Mouse (Mus musculus): ENCODE data around the gene Abca17. TPM values are rescaled to one million over a fixed set of nuclear protein-coding genes. Genes with fewer than 3 reads are reported as not detected.

Abca17 gene
- polyA plus RNA-seq, 1 experiment from 2014 or later = 1.7 TPM

DNA sequence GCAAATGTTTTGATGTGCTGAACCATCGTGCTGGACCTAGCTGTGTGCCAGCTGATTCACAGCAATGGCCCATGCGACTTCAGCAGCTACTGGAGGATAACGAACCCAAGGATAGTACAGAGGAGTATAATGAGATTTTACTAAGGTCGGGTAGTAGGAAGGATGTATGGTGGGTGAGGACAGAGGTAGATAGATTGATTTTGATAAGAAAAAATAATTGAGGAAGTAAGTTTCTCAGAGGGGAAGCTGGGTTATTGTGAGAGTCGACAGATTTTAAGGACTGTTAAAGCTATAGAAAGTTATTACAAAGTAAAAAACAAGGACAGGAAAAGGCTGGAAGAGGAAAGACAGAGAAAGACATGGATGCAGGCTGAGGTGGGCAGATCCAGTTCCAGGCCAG, 91.2 kb downstream of the Abca17 start:
- Histone ChIP-seq H3K4me3 (ENCODE audit: low read depth, low read length) (no peak overlapping the region), H3K4me2 (replicated peaks; ENCODE audit: low read depth, low read length) (no peak overlapping the region), H3K36me3 (ENCODE audit: insufficient read depth, low read length) (no peaks in the 10 kb centered on the region), H3K9me3 (ENCODE audit: low read length) (no peaks in the 10 kb centered on the region), H3K9ac (replicated peaks; ENCODE audit: low read depth) (no peak overlapping the region), H3K4me1 (ENCODE audit: insufficient read depth, low read depth, low read length) (no peaks in the 10 kb centered on the region), H3K27ac (ENCODE audit: low read length) (no peak overlapping the region), H3K27me3 (replicated peaks; ENCODE audit: insufficient read depth, low read length) (no peaks in the 10 kb centered on the region)
- TF ChIP-seq EP300 (IDR thresholded peaks at IDR 0.05) (no peak), CTCF (IDR thresholded peaks at IDR 0.05) (no peak)
- DNase-seq (ENCODE audit: low spot score) = no peak
- 60% methylated on average over 5 of the region's 5 CpGs for WGBS
- ATAC-seq = no peak

GRCm38 (mm10) chr17:24258981-24259380, 91.9 kb downstream of the Abca17 start:
- no peak for TF ChIP-seq CTCF (IDR thresholded peaks at IDR 0.05)
- TF ChIP-seq EP300 (IDR thresholded peaks at IDR 0.05) = no peak
- Histone ChIP-seq H3K27ac (ENCODE audit: low read length) (no peak overlapping the region), H3K4me2 (replicated peaks; ENCODE audit: low read depth, low read length) (no peak overlapping the region), H3K9ac (replicated peaks; ENCODE audit: low read depth) (no peak overlapping the region), H3K9me3 (ENCODE audit: low read length) (no peaks in the 10 kb centered on the region), H3K36me3 (ENCODE audit: insufficient read depth, low read length) (no peaks in the 10 kb centered on the region), H3K4me3 (ENCODE audit: low read depth, low read length) (no peak overlapping the region), H3K4me1 (ENCODE audit: insufficient read depth, low read depth, low read length) (no peaks in the 10 kb centered on the region), H3K27me3 (replicated peaks; ENCODE audit: insufficient read depth, low read length) (no peaks in the 10 kb centered on the region)
- DNase-seq (ENCODE audit: low spot score) (no peak), ATAC-seq (no peak)
- WGBS = 50% methylated on average over 4 of the region's 4 CpGs

GRCm38 (mm10) chr17:24252329-24252728, 98.5 kb downstream of the Abca17 start:
- 100% methylated on average over 2 of the region's 2 CpGs for WGBS
- DNase-seq (ENCODE audit: low spot score) = no peak
- no peaks in the 10 kb centered on the region for H3K9me3 ChIP-seq (ENCODE audit: low read length)
- H3K4me2 ChIP-seq (replicated peaks; ENCODE audit: low read depth, low read length) = no peak overlapping the region
- no peaks in the 10 kb centered on the region for H3K36me3 ChIP-seq (ENCODE audit: insufficient read depth, low read length)
- H3K4me3 ChIP-seq (ENCODE audit: low read depth, low read length) = no peak overlapping the region
- ATAC-seq = no peak
- no peak overlapping the region for H3K27ac ChIP-seq (ENCODE audit: low read length)
- TF ChIP-seq EP300 (IDR thresholded peaks at IDR 0.05) (no peak), CTCF (IDR thresholded peaks at IDR 0.05) (no peak)
- H3K4me1 ChIP-seq (ENCODE audit: insufficient read depth, low read depth, low read length) = peaks cover 8% of the 10 kb centered on the region
- no peak overlapping the region for H3K9ac ChIP-seq (replicated peaks; ENCODE audit: low read depth)
- no peaks in the 10 kb centered on the region for H3K27me3 ChIP-seq (replicated peaks; ENCODE audit: insufficient read depth, low read length)

- WGBS = 0% methylated on average over 48 of the region's 48 CpGs
These were observed 99.4 kb downstream of the Abca17 start, which contains the start of gene Ccnf for GRCm38 (mm10) chr17:24251320-24252069. TSS of gene Ccnf (minus strand) at chr17:24251484.

GRCm38 (mm10) chr17:24250988-24251319, 99.9 kb downstream of the Abca17 start:
- 0 out of 2 replicates have a peak overlapping the region, but pooled peaks have one; percentile 32 for H3K27ac ChIP-seq (ENCODE audit: low read length)
- ATAC-seq (no peak), DNase-seq (ENCODE audit: low spot score) (no peak)
- peak overlapping the region; percentile 64 for H3K4me3 ChIP-seq (ENCODE audit: low read depth, low read length)
- peak overlapping the region; percentile 50 for H3K9ac ChIP-seq (replicated peaks; ENCODE audit: low read depth)
- peak overlapping the region; percentile 87 for H3K4me2 ChIP-seq (replicated peaks; ENCODE audit: low read depth, low read length)
- H3K27me3 ChIP-seq (replicated peaks; ENCODE audit: insufficient read depth, low read length) = no peaks in the 10 kb centered on the region
- peaks cover 8% of the 10 kb centered on the region for H3K4me1 ChIP-seq (ENCODE audit: insufficient read depth, low read depth, low read length)
- no peaks in the 10 kb centered on the region for H3K9me3 ChIP-seq (ENCODE audit: low read length)
- TF ChIP-seq EP300 (IDR thresholded peaks at IDR 0.05) (no peak), CTCF (IDR thresholded peaks at IDR 0.05) (no peak)
- no peaks in the 10 kb centered on the region for H3K36me3 ChIP-seq (ENCODE audit: insufficient read depth, low read length)
- WGBS = under 1% methylated on average over 31 of the region's 32 CpGs

More at GRCm38 (mm10) chr17:24251320-24252069, 99.4 kb downstream of the Abca17 start, which contains the start of gene Ccnf:
- H3K27me3 ChIP-seq (replicated peaks; ENCODE audit: insufficient read depth, low read length) = no peaks in the 10 kb centered on the region
- peak within 1 kb of the TSS; percentile 34; the same call in 1 of the 2 replicates for H3K27ac ChIP-seq (ENCODE audit: low read length)
- H3K9ac ChIP-seq (replicated peaks; ENCODE audit: low read depth) = peak within 1 kb of the TSS; percentile 51
- H3K4me3 ChIP-seq (ENCODE audit: low read depth, low read length) = peak within 1 kb of the TSS; percentile 64
- peak; percentile 100 for DNase-seq (ENCODE audit: low spot score)
- H3K9me3 ChIP-seq (ENCODE audit: low read length) = no peaks in the 10 kb centered on the region
- TF ChIP-seq CTCF (IDR thresholded peaks at IDR 0.05) = peak; percentile 56
- TF ChIP-seq EP300 (IDR thresholded peaks at IDR 0.05) = no peak
- ATAC-seq = peak; percentile 100
- H3K4me2 ChIP-seq (replicated peaks; ENCODE audit: low read depth, low read length) = peak within 1 kb of the TSS; percentile 87
- peaks cover 8% of the 10 kb centered on the region for H3K4me1 ChIP-seq (ENCODE audit: insufficient read depth, low read depth, low read length)
- H3K36me3 ChIP-seq (ENCODE audit: insufficient read depth, low read length) = no peaks in the 10 kb centered on the region

DNA sequence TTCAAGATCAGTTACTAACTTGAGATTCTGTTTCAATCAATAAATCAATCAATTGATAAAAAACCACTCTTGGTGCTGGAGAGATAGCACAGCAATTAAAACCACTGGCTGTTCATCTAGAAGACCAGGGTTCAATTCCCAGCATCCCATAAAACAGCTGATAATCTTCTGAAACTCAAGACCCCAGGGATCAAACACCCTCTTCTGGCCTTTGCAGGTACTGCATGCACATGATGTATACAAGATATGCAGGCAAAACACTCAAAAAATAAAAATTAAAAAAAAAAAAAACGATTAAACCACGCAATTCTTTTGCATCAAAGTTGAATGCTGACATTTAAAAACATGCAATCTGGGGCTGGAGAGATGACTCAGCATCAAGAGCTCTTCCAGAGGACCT, 102.2 kb downstream of the Abca17 start:
- no peak overlapping the region for H3K4me2 ChIP-seq (replicated peaks; ENCODE audit: low read depth, low read length)
- no peaks in the 10 kb centered on the region for H3K36me3 ChIP-seq (ENCODE audit: insufficient read depth, low read length)
- WGBS = 98% methylated on average over 2 of the region's 2 CpGs
- no peak overlapping the region for H3K27ac ChIP-seq (ENCODE audit: low read length)
- DNase-seq (ENCODE audit: low spot score) (no peak), ATAC-seq (no peak)
- TF ChIP-seq EP300 (IDR thresholded peaks at IDR 0.05) (no peak), CTCF (IDR thresholded peaks at IDR 0.05) (peak; percentile 40)
- H3K9ac ChIP-seq (replicated peaks; ENCODE audit: low read depth) = no peak overlapping the region
- no peaks in the 10 kb centered on the region for H3K27me3 ChIP-seq (replicated peaks; ENCODE audit: insufficient read depth, low read length)
- H3K9me3 ChIP-seq (ENCODE audit: low read length) = no peaks in the 10 kb centered on the region
- H3K4me3 ChIP-seq (ENCODE audit: low read depth, low read length) = no peak overlapping the region
- H3K4me1 ChIP-seq (ENCODE audit: insufficient read depth, low read depth, low read length) = peaks cover 8% of the 10 kb centered on the region

Data from lung, postnatal 0 days (tissue).